Mouse (Mus musculus): ENCODE results near the gene 1700102P08Rik. TPM values are rescaled to one million over a fixed set of nuclear protein-coding genes. Genes with fewer than 3 reads are reported as not detected.

1700102P08Rik gene
- total and polyA plus RNA-seq, 3 experiments = 0.92 to 1.0 TPM; not detected in 1

DNA sequence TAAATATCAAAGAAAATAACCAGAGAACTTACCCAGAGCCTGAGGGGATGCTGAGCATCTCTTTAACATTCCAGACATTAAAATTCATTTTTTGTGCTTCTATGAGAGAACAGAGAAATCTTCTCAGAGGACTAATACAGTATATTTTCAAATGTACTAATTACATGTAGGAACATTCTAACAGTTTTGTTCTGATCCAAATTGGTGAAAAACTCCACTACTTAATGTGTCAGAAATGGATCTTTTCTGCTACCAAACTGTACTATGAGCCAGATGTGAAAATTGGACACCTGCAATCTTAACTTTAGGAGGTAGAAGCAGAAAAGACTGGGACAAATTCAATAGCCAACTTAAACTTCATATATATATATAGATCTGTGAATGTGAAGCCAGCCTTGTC, 35.8 kb downstream of the 1700102P08Rik start, which contains the start of gene Ccdc36:
Ccdc36 (minus strand) TSS at position 101 of the 400 bp plus-strand sequence.
- Histone ChIP-seq H3K27me3 (ENCODE audit: control insufficient read depth in 1 of 2, insufficient read depth in 2 of 2, low read length in 2 of 2) (peaks cover 3 to 4% of the 10 kb centered on the region in 2 experiments; a peak in 3 of 4 replicates), H3K36me3 (ENCODE audit: control insufficient read depth in 1 of 2, insufficient read depth in 2 of 2, low read length in 2 of 2) (peaks cover 0 to 2% of the 10 kb centered on the region in 2 experiments; a peak in 1 of 4 replicates), H3K9ac (ENCODE audit: control insufficient read depth, low read depth, low read length, poor library complexity, severe bottlenecking) (no peak within 1 kb of the TSS), H3K4me1 (ENCODE audit: control insufficient read depth in 1 of 2, insufficient read depth in 2 of 2, low read length in 2 of 2) (no peaks in the 10 kb centered on the region; a peak in 1 of 4 replicates), H3K79me2 (ENCODE audit: control insufficient read depth, insufficient read depth, low read length, poor library complexity) (no peaks in the 10 kb centered on the region), H3K4me3 (ENCODE audit: control insufficient read depth in 1 of 2, insufficient read depth in 1 of 2, low read depth in 2 of 2, low read length in 2 of 2) (no peak within 1 kb of the TSS), H3K27ac (ENCODE audit: control insufficient read depth, low read depth, low read length) (no peak within 1 kb of the TSS), H3K9me3 (replicated peaks; ENCODE audit: insufficient read depth, low read length) (no peaks in the 10 kb centered on the region)
- no peak for DNase-seq (ENCODE audit: low read depth, low spot score)
- no peak for TF ChIP-seq MXI1 (IDR thresholded peaks at IDR 0.05; ENCODE audit: low read depth, low read length)

DNA sequence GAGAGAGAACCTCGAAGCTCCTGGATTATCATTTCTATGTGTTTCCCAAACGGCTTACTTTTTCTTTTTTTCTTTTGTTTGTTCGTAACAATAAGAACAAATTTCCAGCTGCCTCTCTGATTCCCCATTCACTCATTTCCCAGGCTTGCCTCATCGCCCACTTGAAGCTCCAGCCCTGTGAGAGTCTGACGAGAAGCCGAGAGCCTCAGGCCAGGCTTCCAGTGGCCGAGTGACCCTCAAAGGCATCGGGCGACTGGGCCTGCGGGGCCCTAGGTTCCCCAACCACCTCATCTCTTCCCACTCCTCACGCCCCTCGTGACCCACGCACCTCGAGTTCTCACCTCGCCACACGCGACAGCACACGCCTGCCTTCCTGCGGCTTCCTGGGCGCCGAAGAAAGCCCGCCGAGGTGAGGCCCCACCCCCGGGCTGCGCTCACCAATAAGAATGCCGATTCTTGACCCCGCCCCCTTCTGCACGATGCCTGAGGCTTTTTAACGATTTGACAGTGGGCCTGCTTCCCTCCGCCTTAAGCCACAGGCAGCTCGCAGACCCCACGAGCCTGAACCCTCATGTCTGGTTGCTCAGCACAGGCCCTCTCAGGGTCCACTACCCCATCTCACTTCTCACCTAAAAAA, 38.9 kb downstream of the 1700102P08Rik start:
- Histone ChIP-seq H3K9ac (ENCODE audit: control insufficient read depth, low read depth, low read length, poor library complexity, severe bottlenecking) (no peak overlapping the region), H3K79me2 (ENCODE audit: control insufficient read depth, insufficient read depth, low read length, poor library complexity) (no peaks in the 10 kb centered on the region), H3K4me1 (ENCODE audit: control insufficient read depth in 1 of 2, insufficient read depth in 2 of 2, low read length in 2 of 2) (no peaks in the 10 kb centered on the region; a peak in 1 of 4 replicates), H3K27ac (ENCODE audit: control insufficient read depth, low read depth, low read length) (no peak overlapping the region), H3K27me3 (ENCODE audit: control insufficient read depth in 1 of 2, insufficient read depth in 2 of 2, low read length in 2 of 2) (peaks cover 6 to 11% of the 10 kb centered on the region in 2 experiments), H3K36me3 (ENCODE audit: control insufficient read depth in 1 of 2, insufficient read depth in 2 of 2, low read length in 2 of 2) (peaks cover 0 to 2% of the 10 kb centered on the region in 2 experiments; a peak in 1 of 4 replicates), H3K9me3 (replicated peaks; ENCODE audit: insufficient read depth, low read length) (no peaks in the 10 kb centered on the region), H3K4me3 (ENCODE audit: control insufficient read depth in 1 of 2, insufficient read depth in 1 of 2, low read depth in 2 of 2, low read length in 2 of 2) (no peak overlapping the region)
- DNase-seq (ENCODE audit: low read depth, low spot score) = no peak
- no peak for TF ChIP-seq TCF12 (IDR thresholded peaks at IDR 0.05; ENCODE audit: low read depth, low read length)
- TF ChIP-seq UBTF (IDR thresholded peaks at IDR 0.05; ENCODE audit: borderline replicate concordance, insufficient read depth, low read depth, low read length) = no peak
- TF ChIP-seq CTCF (IDR thresholded peaks at IDR 0.05 in 2 of 3, conservative IDR thresholded peaks at IDR 0.05 in 1 of 3; ENCODE audit: control insufficient read depth in 1 of 3, insufficient read depth in 1 of 3, low read depth in 2 of 3, low read length in 3 of 3, poor library complexity in 1 of 3, severe bottlenecking in 1 of 3) = no peak
- TF ChIP-seq USF1 (IDR thresholded peaks at IDR 0.05; ENCODE audit: low read depth, low read length) = no peak
- TF ChIP-seq CHD2 (IDR thresholded peaks at IDR 0.05; ENCODE audit: low read length) = no peak

DNA sequence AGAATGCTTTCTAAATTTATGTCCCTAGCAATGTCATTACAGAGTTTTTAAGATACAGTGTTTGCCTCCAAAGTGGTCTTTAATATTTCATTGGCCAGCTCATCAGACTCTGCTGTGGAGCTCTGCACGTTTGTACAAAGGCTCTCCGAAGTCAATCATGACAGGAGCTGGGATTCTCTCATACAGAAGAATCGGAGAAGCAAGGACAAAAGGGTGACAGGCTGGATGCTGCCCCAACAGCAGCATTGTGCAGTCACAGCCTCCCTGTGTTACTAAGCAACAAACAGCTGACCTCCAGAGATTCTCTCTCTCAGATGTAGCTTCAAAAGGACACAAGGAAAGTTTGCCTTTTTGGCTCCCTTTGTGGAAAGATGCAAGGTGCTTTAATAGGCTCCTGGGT, 43.6 kb downstream of the 1700102P08Rik start, which contains the start of gene BC048562:
BC048562 (plus strand) TSS at position 301 of the 400 bp plus-strand sequence.
- Histone ChIP-seq H3K4me3 (ENCODE audit: control insufficient read depth in 1 of 2, insufficient read depth in 1 of 2, low read depth in 2 of 2, low read length in 2 of 2) (no peak within 1 kb of the TSS), H3K79me2 (ENCODE audit: control insufficient read depth, insufficient read depth, low read length, poor library complexity) (no peaks in the 10 kb centered on the region), H3K27ac (ENCODE audit: control insufficient read depth, low read depth, low read length) (no peak within 1 kb of the TSS), H3K9ac (ENCODE audit: control insufficient read depth, low read depth, low read length, poor library complexity, severe bottlenecking) (no peak within 1 kb of the TSS), H3K4me1 (ENCODE audit: control insufficient read depth in 1 of 2, insufficient read depth in 2 of 2, low read length in 2 of 2) (no peaks in the 10 kb centered on the region; a peak in 1 of 4 replicates), H3K9me3 (replicated peaks; ENCODE audit: insufficient read depth, low read length) (no peaks in the 10 kb centered on the region), H3K27me3 (ENCODE audit: control insufficient read depth in 1 of 2, insufficient read depth in 2 of 2, low read length in 2 of 2) (peaks cover 9 to 11% of the 10 kb centered on the region in 2 experiments), H3K36me3 (ENCODE audit: control insufficient read depth in 1 of 2, insufficient read depth in 2 of 2, low read length in 2 of 2) (no peaks in the 10 kb centered on the region)
- TF ChIP-seq GABPA (IDR thresholded peaks at IDR 0.05; ENCODE audit: low read depth, low read length) = no peak
- TF ChIP-seq BHLHE40 (IDR thresholded peaks at IDR 0.05; ENCODE audit: borderline replicate concordance, low read depth, low read length) = no peak
- TF ChIP-seq MAZ (IDR thresholded peaks at IDR 0.05; ENCODE audit: low read depth, low read length) = no peak
- TF ChIP-seq EP300 (IDR thresholded peaks at IDR 0.05; ENCODE audit: low read depth in 1 of 2, low read length in 2 of 2) = no peak
- TF ChIP-seq RCOR1 (IDR thresholded peaks at IDR 0.05; ENCODE audit: low read depth, low read length) = no peak
- TF ChIP-seq ZNF384 (IDR thresholded peaks at IDR 0.05; ENCODE audit: low read depth, low read length) = no peak
- TF ChIP-seq MAFK (IDR thresholded peaks at IDR 0.05; ENCODE audit: borderline replicate concordance, low read depth, low read length) = no peak
- TF ChIP-seq POLR2AphosphoS5 (IDR thresholded peaks at IDR 0.05; ENCODE audit: borderline replicate concordance, low read depth, low read length) = no peak
- no peak for TF ChIP-seq ZMIZ1 (IDR thresholded peaks at IDR 0.05; ENCODE audit: low read depth, low read length)
- TF ChIP-seq MXI1 (IDR thresholded peaks at IDR 0.05; ENCODE audit: low read depth, low read length) = no peak
- no peak for TF ChIP-seq MEF2A (IDR thresholded peaks at IDR 0.05; ENCODE audit: extremely low read depth, insufficient replicate concordance, low read depth, low read length, poor library complexity, severe bottlenecking)
- no peak for TF ChIP-seq POLR2A (IDR thresholded peaks at IDR 0.05; ENCODE audit: control insufficient read depth in 1 of 2, insufficient read depth in 1 of 2, low read depth in 1 of 2, low read length in 2 of 2, poor library complexity in 1 of 2)
- no peak for TF ChIP-seq TAL1 (IDR thresholded peaks at IDR 0.05; ENCODE audit: low read length)
- TF ChIP-seq MAX (IDR thresholded peaks at IDR 0.05; ENCODE audit: low read length) = no peak
- TF ChIP-seq TBP (IDR thresholded peaks at IDR 0.05; ENCODE audit: low read depth, low read length) = no peak
- TF ChIP-seq RAD21 (IDR thresholded peaks at IDR 0.05; ENCODE audit: low read depth, low read length) = no peak
- TF ChIP-seq POLR2AphosphoS2 (IDR thresholded peaks at IDR 0.05; ENCODE audit: low read length) = no peak
- no peak for TF ChIP-seq NRF1 (IDR thresholded peaks at IDR 0.05; ENCODE audit: insufficient read depth, low read depth, low read length, poor library complexity, severe bottlenecking)
- no peak for TF ChIP-seq ZKSCAN1 (IDR thresholded peaks at IDR 0.05; ENCODE audit: low read depth, low read length)
- DNase-seq (ENCODE audit: low read depth, low spot score) = no peak
